Mouse (Mus musculus) c-Kit-positive CD71-positive TER-119-negative erythroid progenitor cells, embryonic 14.5 days (primary cell): ENCODE results near the gene Lce3e.

Experiments
- DNase-seq: peaks from one replicate; pipeline ENCODE4 v3.0.0-alpha.2; 2013; ENCODE audit warnings: low read depth

Lce3e gene

DNA sequence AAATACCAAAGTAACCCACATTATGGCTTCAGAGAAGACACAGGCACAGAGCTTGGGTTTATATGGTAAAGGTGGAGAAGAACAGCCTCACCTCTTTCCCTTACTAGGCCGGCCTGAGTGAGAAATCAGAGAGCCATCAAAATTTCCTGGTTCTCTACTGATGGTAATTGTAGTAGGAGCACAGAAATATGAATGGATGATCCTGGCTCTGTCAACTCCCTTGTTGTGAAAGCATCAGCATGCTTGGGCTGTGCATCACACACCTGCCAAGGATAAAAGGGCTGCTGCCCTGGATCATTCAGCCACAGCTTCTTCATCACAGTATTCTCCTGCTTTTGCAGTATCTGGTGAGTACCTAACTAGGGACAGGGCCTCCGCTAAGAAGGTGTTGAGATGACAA, at the start of gene Lce3e:
Gene Lce3e (plus strand): TSS at position 301 of the 400 bp plus-strand sequence.
- no peak for DNase-seq

DNA sequence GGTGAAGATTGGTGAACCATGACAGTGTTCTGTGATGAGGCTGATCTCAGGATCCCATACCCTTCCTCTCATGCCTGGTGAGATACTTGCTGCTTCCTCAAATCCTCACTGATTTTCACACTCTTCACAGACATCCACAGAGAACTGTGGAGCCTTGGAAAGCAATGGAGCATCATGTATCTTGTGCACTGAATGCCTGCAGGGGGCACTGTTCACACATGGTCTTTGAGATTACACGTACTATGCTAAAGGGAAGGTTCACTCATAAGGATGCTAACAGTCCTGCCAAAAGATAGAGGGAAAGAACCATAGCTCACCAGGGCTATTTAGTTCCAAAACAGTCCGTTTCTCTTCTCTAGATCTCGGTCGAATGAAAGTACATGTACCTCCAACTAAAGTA, 46.5 kb upstream of the Lce3e start:
- no peak for DNase-seq

DNA sequence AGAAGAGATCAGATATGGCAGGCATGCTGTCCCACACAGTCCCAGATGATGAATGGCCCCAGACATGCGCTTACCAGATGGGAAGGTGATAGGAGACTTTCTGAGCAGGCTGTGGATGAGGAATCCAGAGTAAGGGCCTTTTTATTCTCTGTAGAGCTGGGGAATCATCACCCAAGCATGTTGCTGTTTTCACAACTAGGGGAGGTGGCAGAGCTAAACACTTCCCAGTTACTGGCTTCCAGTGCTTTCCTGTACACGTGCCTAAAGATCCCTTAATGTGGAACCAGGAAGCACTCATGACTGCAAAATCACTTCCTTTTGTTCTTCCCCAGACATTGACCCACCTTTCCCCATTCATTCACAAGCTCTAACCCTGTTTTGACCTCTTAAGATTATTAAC, 40.7 kb upstream of the Lce3e start, which contains the start of gene Lce3a:
Gene Lce3a (minus strand): TSS at position 101 of the 400 bp plus-strand sequence.
- DNase-seq: no peak

DNA sequence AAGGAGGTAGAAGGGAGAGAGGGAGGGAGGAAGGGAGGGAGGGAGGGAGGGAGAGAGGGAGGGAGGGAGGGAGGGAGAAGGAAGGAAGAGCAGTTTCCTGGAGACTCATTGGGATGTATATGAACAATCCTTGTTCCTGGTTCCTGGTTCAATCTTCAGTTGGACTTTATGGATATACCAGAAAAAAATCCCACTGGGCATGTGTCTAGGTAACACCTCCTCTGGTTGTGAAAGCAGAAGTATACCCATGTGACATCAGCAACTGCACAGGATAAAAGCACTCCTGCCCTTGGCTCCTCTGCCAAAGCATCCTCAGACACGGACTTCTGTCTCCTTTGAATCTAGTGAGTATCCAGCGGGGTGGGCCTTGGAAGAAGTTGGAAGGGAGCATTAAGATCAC, 34.2 kb upstream of the Lce3e start, which contains the start of gene Lce3b:
Gene Lce3b (plus strand): TSS at position 301 of the 400 bp plus-strand sequence.
- no peak for DNase-seq

DNA sequence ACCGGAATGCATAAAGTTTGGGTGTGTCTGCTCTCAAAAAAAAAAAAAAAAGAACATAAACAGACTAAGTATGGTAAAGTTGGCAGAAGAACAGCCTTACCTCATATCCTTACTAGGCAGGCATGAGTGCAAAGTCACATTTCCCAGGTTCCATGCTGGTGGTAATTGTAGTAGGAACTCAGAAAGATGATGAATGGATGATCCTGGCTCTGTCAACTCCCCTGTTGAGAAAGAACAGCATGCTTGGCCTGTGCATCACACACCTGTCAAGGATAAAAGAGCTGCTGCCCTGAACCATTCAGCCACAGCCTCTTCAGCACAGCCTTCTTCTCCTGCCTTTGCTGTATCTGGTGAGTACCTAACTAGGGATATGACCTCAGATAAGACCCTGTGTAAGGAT, 22.7 kb upstream of the Lce3e start, which contains the start of gene Lce3c:
Gene Lce3c (plus strand): TSS at position 301 of the 400 bp plus-strand sequence.
- DNase-seq: no peak

DNA sequence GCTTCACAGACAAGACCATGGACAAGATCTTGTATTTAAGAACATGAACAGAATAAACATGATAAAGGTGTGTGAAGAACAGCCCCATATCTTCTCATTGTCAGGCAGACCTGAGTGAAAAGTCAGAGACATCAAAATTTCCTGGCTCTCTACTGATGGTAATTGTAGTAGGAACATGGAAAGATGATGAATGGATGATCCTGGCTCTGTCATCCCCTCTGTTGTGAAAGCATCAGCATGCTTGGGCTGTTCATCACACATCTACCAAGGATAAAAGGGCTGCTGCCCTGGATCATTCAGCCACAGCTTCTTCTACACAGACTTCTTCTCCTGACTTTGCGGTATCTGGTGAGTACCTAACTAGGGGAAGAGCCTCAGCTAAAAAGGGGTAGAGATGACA, 9.8 kb upstream of the Lce3e start, which contains the start of gene Lce3d:
Gene Lce3d (plus strand): TSS at position 301 of the 400 bp plus-strand sequence.
- DNase-seq: no peak

DNA sequence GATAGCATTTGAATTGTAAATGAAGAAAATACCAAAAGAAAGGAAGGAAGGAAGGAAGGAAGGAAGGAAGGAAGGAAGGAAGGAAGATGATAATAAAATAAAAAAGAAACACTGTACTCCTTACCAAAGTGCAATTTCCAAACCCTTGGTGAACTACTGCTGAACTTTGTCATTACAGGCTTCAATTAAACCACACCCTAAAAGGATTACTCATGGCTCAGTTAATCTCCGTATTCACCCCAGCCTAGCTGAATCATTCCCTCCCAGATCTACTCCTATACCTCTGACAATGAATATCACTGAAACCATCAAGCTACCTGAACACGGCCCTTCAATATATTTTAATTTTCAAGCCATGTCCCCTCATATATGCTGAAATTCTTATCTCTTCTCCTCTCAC, 11.6 kb downstream of the Lce3e start:
- DNase-seq: no peak

DNA sequence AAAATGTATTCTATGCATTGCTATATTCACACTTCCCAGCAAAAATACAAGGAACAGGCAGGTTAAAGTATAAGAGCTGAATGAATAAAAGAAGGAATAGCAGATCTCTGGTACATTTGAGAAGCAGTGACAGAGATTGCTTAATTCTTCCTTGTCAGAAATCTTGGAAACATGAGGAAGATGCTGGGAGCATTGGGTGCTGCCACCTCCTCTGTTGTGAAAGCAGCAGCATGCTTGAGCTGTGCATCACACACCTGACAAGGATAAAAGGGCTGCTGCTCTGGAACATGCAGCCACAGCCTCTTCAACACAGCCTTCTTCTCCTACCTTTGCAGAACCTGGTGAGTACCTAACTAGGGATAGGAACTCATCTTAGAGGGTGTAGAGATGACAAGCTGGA, 25.1 kb downstream of the Lce3e start, which contains the start of gene Lce3f:
Gene Lce3f (plus strand): TSS at position 301 of the 400 bp plus-strand sequence.
- DNase-seq: no peak

DNA sequence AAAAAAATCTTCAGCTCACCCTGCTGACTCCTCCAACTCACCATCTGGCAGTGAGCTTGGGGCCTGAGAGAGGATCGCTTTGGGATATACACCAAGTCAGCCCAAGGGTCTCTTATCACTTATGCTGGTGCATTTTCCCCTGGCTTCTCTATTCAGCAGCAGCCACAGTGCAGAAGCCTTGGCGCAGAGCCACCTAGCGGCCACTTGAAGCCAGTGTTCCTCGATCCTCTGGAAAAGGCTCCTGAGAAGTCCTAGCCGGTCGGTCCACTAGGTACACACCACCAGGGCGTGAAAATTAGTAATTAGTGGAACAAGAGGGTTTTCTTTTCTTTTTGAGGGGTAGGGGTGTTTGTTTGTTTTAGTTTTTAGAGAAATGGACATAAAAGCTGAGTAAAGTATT, 31.8 kb downstream of the Lce3e start:
- DNase-seq: peak; percentile 11

DNA sequence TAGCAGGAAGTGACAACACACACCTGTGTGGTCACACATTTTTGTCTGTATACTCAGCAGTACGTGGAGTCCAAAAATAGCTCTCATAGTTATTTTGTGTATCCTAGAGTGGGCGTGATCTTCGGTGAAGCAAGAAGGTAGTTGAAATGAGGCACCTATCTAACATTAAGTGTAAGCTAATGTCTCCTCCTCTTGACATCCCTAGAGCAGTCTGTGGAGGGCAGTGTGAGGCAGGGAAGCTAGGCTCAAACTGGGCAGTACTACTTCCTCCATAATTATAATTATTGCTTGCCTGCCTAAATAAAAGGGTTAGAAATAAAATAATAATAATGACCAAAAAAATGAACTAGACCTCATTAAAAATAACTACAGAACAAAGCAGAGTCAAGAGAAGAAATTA, 33.8 kb downstream of the Lce3e start:
- DNase-seq: no peak

DNA sequence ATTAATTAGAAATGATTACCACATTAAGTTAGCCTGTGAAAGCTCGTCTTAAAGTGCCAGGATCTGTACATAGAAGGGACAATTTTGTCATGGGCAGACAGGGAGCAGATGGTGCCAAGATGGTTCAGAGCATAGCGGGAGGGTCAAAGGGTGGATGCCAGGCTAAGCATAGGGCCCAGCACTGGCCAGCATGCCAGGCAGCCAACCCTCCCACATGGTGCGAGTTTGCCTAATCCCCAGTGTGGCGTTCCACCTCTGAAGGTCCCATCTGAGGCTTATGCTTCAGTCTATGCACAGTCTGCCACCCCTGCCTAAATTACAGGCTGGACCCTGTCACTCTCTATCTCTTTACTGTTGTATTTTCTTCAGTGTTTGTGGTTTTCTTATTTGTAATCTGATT, 36.0 kb downstream of the Lce3e start:
- no peak for DNase-seq

DNA sequence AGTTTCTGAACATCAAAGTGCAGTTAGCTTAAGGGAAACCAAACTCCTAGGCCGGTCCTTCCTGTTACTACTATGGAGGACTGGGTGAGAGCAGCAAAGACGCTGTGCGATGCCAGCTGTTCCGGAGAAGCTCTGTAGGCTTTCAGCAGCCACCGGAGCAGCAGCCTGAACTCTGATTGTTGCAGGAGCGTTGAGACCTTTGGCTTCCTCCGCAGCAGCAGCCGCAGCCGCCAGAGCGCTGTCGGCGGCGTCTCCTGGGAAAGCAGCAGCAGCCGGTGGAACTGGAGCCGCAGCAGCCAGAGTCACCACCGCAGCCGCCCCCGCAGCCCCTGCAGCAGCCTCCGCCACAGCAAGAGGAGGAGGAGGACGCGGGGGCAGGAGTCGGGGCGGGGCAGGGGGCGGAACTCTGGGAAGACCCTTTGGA, 47.5 kb downstream of the Lce3e start:
- no peak for DNase-seq

DNA sequence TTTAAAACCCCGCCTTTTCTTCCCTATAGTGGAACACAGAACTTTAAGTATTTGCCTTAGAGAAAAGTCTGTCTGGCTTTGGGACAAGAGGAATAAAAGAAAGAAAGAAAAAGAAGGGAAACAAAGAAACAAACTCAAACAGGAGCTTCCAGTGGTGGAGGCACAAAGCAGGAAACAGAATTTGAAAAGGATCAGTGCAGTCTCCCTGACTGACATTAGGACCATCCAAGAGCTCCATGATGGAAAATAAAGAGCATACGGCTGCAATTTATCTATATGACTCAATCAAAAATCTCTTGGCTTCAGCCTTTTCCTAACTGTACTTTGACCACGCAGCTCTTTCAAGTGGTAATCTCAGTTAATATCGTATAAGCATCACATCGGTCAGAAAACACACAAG, 48.0 kb downstream of the Lce3e start:
- DNase-seq: no peak

DNA sequence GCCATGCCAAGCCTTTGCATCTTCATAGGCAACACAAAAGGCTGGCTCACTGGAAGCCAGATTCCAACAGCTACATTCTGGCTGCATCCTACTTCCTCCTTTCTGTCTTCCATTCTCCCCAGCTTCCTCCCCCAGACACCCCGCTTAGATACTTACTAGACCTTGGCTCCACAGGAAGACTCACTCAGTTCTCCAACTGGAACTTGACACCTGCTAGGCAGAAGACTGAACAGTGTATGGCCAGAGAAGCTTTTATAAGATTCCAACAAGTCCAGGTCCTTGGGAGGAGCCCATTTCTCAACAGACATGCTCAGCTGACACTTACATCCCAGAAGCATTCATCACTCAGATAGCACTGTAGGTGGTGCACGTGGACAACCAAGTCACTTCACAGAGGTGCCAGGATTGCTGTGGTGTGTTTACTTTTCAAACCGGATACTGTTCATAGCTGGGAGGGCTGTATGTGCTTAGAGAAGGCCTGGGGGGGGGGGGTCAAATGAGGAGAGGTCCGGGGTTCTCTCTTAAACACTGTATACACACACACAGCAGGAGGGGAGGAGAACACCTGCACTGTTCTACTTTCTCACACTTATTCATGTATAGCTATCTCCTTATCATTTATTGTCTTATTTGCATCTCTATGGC, 48.7 kb downstream of the Lce3e start, which contains the start of gene Crct1:
Gene Crct1 (minus strand): TSS at position 228 of the 645 bp plus-strand sequence.
- no peak for DNase-seq
